Mouse (Mus musculus) cortical plate, adult 2 months (tissue): ENCODE results near the gene Pcbp1.

ENCODE experiments used
- CTCF ChIP-seq: fragments of 200-500 bp; IDR thresholded peaks from 2 replicates; pipeline ENCODE4 v1.5.1; 2011; ENCODE audit warnings: mild to moderate bottlenecking, control low read depth, low read length; ENCODE audit not compliant: insufficient read depth; ENCODE audit errors: extremely low read depth
- POLR2A ChIP-seq: fragments of 200-500 bp; IDR thresholded peaks from 2 replicates; pipeline ENCODE4 v1.6.1; 2011; ENCODE audit warnings: mild to moderate bottlenecking, low read length, control low read depth; ENCODE audit not compliant: insufficient read depth; ENCODE audit errors: extremely low read depth

DNA sequence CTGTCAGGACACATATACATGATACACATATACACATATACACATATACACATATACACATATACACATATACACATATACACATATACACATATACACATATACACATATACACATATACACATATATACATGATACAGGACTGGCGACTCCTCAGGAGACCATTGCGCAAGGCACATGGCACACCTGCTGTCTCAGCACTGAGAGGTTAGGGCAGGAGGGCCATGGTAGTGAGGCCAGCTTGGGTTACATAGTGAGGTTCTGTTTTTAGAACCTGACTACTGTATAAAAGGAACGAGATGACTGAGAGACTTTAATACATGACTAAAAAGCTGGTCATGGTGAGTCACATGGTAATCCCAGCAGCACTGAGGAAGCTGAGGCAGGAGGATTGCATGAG is 48.4 kb upstream of the Pcbp1 start:
- no peak for TF ChIP-seq POLR2A
- TF ChIP-seq CTCF: no peak
